Mouse (Mus musculus) thymus, adult 2 months (tissue): ENCODE results near the gene Ndufa1.
"Not testable (repeated sequence)": the region's sequence is repeated elsewhere in the genome, so short reads cannot be mapped to it uniquely, and the experiment has no call there.

Experiments used
- CTCF ChIP-seq: fragments of 200-500 bp; IDR thresholded peaks from 2 replicates; pipeline ENCODE4 v1.5.1; 2012; ENCODE audit warnings: mild to moderate bottlenecking, control low read depth, low read length, moderate library complexity, borderline replicate concordance; ENCODE audit not compliant: control insufficient read depth, poor library complexity, insufficient read depth; ENCODE audit errors: extremely low read depth
- POLR2A ChIP-seq: fragments of 200-500 bp; IDR thresholded peaks from 2 replicates; pipeline ENCODE4 v1.6.1; 2012; ENCODE audit warnings: mild to moderate bottlenecking, low read length, control low read depth, moderate library complexity; ENCODE audit not compliant: control insufficient read depth, poor library complexity, insufficient read depth; ENCODE audit errors: extremely low read depth

GRCm38 (mm10) chrX:37144498-37144897 lies 46.5 kb downstream of the Ndufa1 start:
- not testable (repeated sequence) for TF ChIP-seq CTCF, POLR2A
